Mouse (Mus musculus): ENCODE data around the gene Bcl7c. TPM values are rescaled to one million over a fixed set of nuclear protein-coding genes. Genes with fewer than 3 reads are reported as not detected.
A peak's percentile ranks its signal among the peaks of the same experiment; 100 is the strongest.
"Not testable (repeated sequence)": the region's sequence is repeated elsewhere in the genome, so short reads cannot be mapped to it uniquely, and the experiment has no call there.

Gene Bcl7c
- total RNA-seq, 4 experiments from 2014 or later = 37.6 to 44.6 (median 41.4) TPM

DNA sequence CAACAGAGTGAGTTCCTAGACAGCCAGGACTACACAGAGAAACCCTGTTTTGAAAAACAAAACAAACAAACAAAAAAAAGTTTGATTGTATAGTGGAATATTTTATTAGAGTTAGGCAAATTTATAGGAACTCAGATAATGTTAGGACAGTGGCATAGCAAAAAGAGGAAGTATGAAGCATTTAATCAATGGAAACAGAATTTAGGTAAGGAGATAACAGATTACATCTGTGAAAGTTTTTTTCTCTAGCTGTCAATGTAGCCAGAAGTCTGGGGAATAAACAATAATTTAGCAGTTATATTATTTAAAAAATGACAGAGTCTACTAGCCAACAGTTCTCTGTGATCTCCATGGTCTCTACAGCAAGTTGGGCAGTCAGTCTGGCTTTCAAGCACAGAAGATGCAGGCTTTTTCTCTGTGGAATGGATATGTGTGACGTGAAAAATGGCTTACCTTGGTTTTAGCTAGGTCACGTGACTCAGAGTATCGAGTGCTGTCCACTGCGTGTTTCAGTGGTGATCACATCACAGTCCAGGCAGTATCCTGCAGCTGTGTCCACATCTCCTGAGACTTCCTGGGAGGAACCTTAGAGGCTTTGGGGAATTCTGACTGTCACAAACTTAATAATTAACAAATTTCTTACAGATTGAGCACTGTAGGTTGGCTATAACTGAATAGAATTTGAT, 60.1 kb downstream of the Bcl7c start:
- no peak for DNase-seq (ENCODE audit: low spot score)

- DNase-seq (ENCODE audit: low spot score) = not testable (repeated sequence)
Observed at GRCm38 (mm10) chr7:127647576-127647975, 61.2 kb downstream of the Bcl7c start.

DNA sequence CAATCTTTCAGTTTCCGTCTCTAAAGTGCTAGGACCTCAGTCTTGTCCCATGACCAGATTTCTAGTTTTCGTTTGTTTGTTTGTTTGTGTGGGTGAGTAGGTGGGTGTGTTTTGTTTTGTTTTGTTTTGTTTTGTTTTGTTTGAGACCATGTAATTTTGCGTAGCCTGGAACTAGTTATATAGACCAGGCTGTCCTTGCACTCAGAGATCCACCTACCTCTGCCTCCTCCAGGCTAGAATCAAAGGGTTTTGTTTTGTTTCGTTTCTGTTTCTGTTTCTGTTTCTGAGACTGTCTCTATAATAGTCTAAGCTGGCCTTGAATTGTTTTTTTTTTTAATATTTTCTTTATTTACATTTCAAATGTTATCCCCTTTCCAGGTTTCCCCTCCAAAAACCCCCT, 62.4 kb downstream of the Bcl7c start:
- no peak for DNase-seq (ENCODE audit: low spot score)

DNA sequence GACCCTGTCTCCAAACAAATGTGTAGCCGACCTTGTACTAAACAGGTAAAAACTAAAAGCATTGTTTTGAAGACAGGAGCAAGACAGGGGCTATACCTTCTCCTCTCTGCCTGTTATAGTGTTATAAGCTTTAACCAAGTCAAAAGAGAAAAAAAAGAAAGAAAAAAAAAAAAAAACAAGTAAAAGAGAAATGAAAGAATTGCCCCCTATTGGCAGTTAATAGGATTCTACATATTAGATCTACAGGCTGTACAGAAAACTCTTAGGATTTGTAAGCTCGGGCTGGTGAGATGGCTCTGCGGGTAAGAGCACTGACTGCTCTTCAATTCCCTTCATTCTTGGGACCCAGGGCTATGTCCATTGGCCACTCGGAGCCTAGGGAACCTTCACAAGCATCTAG, 66.5 kb downstream of the Bcl7c start:
- DNase-seq (ENCODE audit: low spot score) = no peak

GRCm38 (mm10) chr7:127641260-127641659, 67.5 kb downstream of the Bcl7c start:
- no peak for DNase-seq (ENCODE audit: low spot score)

DNA sequence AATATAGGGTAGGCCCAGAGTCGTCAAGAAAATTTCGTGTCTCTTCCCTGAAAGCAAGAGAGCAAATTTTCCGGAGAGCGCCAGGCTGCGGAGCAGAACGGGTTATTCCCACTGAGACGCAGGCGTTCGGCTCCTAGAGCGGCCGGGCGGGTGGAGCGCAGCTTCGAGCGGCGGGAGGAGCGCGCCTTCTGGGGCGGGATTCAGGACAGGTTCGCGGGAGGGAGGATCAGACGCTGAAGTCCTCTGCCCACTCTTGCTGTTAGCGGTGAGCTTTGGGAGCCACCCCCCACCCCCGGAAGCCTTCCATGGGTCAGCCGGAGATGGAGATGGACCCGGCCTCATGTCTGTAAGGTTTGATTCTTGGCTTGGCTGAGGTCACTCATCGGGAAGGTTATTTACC, 71.8 kb downstream of the Bcl7c start:
- peak; percentile 51 for DNase-seq (ENCODE audit: low spot score)

DNA sequence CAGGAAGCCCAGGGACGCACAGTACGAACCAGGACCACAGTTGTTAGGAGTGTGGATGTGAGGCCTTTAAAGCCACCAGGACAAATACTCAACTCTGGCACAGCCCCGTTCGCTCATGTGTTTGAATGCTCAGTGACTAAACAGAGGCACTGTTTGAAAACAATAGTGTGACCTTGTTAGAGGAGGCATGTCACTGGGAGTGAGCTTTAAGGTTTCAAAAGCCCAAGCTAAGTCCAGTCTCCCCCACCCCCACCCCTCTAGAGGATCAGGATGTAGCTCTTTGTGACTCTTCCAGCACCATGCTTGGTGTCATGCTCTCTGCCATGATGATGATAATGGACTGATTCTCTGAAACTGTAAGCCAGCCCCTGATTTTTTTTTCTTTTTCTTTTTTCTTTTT, 77.3 kb downstream of the Bcl7c start:
- no peak for DNase-seq (ENCODE audit: low spot score)

GRCm38 (mm10) chr7:127628646-127629045, 80.1 kb downstream of the Bcl7c start:
- no peak for DNase-seq (ENCODE audit: low spot score)

GRCm38 (mm10) chr7:127626471-127626870, 82.3 kb downstream of the Bcl7c start:
- no peak for DNase-seq (ENCODE audit: low spot score)

GRCm38 (mm10) chr7:127626039-127626438, 82.7 kb downstream of the Bcl7c start:
- no peak for DNase-seq (ENCODE audit: low spot score)

DNA sequence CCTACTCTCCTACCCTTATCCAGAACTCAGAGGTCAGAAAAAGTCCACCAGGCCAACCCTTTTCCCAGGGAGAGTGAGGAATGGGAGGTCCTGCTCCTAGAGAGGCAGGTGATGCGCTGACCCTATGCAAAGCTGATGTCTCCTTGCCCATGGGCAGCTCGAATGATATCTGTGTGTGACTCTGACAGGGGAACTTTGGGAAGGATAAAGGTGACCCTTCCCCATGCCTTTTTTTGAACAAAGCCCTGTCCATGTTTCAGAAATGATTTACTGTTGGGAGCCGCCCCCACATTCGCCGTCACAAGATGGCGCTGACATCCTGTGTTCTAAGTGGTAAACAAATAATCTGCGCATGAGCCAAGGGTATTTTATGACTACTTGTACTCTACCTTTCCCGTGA, 90.3 kb downstream of the Bcl7c start:
- not testable (repeated sequence) for DNase-seq (ENCODE audit: low spot score)

GRCm38 (mm10) chr7:127617962-127618361, 90.8 kb downstream of the Bcl7c start:
- DNase-seq (ENCODE audit: low spot score) = no peak

- DNase-seq (ENCODE audit: low spot score) = no peak
Observed at GRCm38 (mm10) chr7:127616881-127617280, 91.9 kb downstream of the Bcl7c start.

DNA sequence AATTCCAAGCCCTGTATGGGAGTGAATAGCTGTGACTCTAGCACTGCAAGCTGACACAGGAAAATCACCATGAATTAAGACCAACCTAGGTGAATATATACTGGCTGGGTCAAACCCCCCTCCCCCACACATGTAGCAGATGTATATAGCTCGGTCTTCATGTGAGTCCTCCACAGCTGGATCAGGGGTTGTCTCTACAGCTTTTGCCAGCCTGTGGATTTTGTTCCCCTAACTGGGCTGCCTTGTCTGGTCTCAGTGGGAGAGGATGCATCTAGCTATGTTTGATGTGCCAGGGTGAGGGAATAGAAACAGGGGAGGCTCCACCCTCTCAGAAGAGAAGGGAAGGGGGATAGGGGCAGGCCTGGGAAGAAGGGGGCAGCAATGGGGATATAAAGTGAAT, 92.4 kb downstream of the Bcl7c start:
- no peak for DNase-seq (ENCODE audit: low spot score)

- DNase-seq (ENCODE audit: low spot score) = peak; percentile 78
Observed at GRCm38 (mm10) chr7:127614891-127615843, 93.6 kb downstream of the Bcl7c start, which contains the start of gene Zfp629. TSS of gene Zfp629 (minus strand) at chr7:127615797.

- DNase-seq (ENCODE audit: low spot score) = no peak
Observed at GRCm38 (mm10) chr7:127614511-127614890, 94.2 kb downstream of the Bcl7c start.

- no peak for DNase-seq (ENCODE audit: low spot score)
Observed at GRCm38 (mm10) chr7:127614091-127614490, 94.6 kb downstream of the Bcl7c start.

DNA sequence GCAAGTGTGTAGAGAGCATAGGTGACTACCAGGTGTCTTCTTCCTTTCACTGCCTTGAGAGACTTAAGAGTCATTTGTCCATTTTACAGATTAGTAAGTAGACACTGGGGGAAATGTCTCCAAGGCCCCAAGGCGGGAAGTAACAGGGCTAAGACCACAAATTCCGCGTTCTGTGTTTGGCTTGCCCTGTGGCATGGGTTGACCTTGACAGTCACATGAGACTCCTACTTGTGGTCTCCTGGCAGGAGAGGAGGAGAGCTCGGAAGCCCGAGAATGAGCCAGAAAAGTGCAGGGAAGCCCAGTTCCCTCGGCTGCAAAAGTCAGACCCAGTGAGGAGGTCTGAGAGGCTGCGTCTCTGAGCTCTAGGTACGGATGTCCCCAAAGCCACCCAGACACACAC, 95.2 kb downstream of the Bcl7c start:
- DNase-seq (ENCODE audit: low spot score) = no peak

DNA sequence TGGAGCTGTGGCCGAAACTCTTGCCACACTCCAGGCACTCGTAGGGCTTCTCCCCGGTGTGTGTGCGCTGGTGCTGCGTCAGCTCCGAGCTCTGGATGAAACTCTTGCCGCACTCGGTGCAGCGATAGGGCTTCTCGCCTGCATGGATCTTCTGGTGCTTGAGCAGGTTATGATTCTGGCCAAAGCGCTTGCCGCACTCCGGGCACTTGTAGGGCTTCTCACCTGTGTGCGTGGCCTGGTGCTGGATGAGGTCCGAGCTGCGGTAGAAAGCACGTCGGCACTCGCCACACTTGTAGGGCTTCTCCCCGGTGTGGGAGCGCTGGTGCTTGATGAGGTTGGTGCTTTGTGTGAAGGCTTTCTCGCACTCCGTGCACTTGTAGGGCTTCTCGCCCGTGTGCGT, 97.2 kb downstream of the Bcl7c start:
- no peak for DNase-seq (ENCODE audit: low spot score)
